Mouse (Mus musculus) G1E (cell line): ENCODE measurements around the gene Cuta. TPM values are rescaled to one million over a fixed set of nuclear protein-coding genes. Genes with fewer than 3 reads are reported as not detected.
"Not testable (repeated sequence)": the region's sequence is repeated elsewhere in the genome, so short reads cannot be mapped to it uniquely, and the experiment has no call there.

Experiments used
- ATAC-seq: 2 replicates; pipeline ENCODE4 v1.8.0; 2016; ENCODE audit warnings: mild to moderate bottlenecking; ENCODE audit not compliant: insufficient number of reproducible peaks, poor library complexity, low FRiP score, severe bottlenecking; ENCODE audit errors: extremely low read depth
- DNase-seq: peaks from one replicate; pipeline ENCODE4 v3.0.0; 2012; ENCODE audit warnings: low spot score
- H3K27me3 ChIP-seq: 2 replicates; pipeline ENCODE4 v1.6.1; 2012; ENCODE audit warnings: mild to moderate bottlenecking, low read length, inconsistent platforms; ENCODE audit not compliant: insufficient read depth
- H3K36me3 ChIP-seq: replicated peaks from 2 replicates; pipeline ENCODE3; 2012; ENCODE audit warnings: mild to moderate bottlenecking, inconsistent platforms
- H3K4me1 ChIP-seq: 2 replicates; pipeline ENCODE4 v1.6.1; 2012; ENCODE audit warnings: low read depth, low read length, inconsistent platforms, mixed read lengths; ENCODE audit not compliant: insufficient read depth
- H3K4me3 ChIP-seq: 2 replicates; pipeline ENCODE4 v1.5.1; 2012; ENCODE audit warnings: low read depth, mild to moderate bottlenecking, inconsistent platforms, low read length, moderate library complexity, mixed read lengths
- H3K9me3 ChIP-seq: replicated peaks from 2 replicates; pipeline ENCODE4 v1.6.1; 2012; ENCODE audit warnings: inconsistent platforms
- CTCF ChIP-seq: IDR thresholded peaks from 2 replicates; pipeline ENCODE4 v1.5.1; 2012; ENCODE audit warnings: low read depth, low read length, inconsistent platforms, mixed read lengths
- GATA1 ChIP-seq: IDR thresholded peaks from 2 replicates; pipeline ENCODE4 v1.6.1; 2012; ENCODE audit warnings: borderline replicate concordance, low read length, inconsistent platforms, mixed read lengths
- GATA2 ChIP-seq: IDR thresholded peaks from 2 replicates; pipeline ENCODE4 v1.6.1; 2012; ENCODE audit warnings: low read depth, low read length, inconsistent platforms, borderline replicate concordance
- POLR2AphosphoS5 ChIP-seq: IDR thresholded peaks from 2 replicates; pipeline ENCODE4 v1.6.1; 2012; ENCODE audit warnings: low read depth, low read length, inconsistent platforms; ENCODE audit not compliant: insufficient replicate concordance
- TAL1 ChIP-seq: conservative IDR thresholded peaks from 2 replicates; pipeline ENCODE4 v1.6.1; 2012; ENCODE audit warnings: low read depth, low read length, inconsistent platforms, mixed read lengths
- polyA plus RNA-seq: library from polyadenylated mRNA; stranded (reverse); fragments of >175 nt; gene quantifications from 2 replicates; pipeline ENCODE4 v1.2.3, GENCODE M21; 2012
- total RNA-seq, 2 experiments: library from RNA; stranded (forward) in 1 of 2; stranded (reverse) in 1 of 2; fragments of 200-1000 nt in 1 of 2; fragments of >200 nt in 1 of 2; fragmentation: Nextera tagmentation in 1 of 2; gene quantifications; 2 replicates each; pipeline ENCODE4 v1.2.3; 2014 to 2017

Gene Cuta
- total and polyA plus RNA-seq, 3 experiments, result 190 to 563 (median 319) TPM

- Histone ChIP-seq H3K36me3 (peaks cover 36% of the 10 kb centered on the region), H3K27me3 (peaks cover 6% of the 10 kb centered on the region; the same call in 1 of the 2 replicates), H3K4me1 (peaks cover 35% of the 10 kb centered on the region), H3K4me3 (peak overlapping the region; percentile 65), H3K9me3 (no peaks in the 10 kb centered on the region)
- DNase-seq, result no peak
- TF ChIP-seq CTCF, result no peak
- TF ChIP-seq TAL1, result no peak
- no peak for TF ChIP-seq POLR2AphosphoS5
- no peak for TF ChIP-seq GATA1
- no peak for TF ChIP-seq GATA2
- ATAC-seq, result no peak
Measured at GRCm38 (mm10) chr17:26918343-26918742, 21.0 kb downstream of the Cuta start.

- not testable (repeated sequence) for H3K27me3 ChIP-seq, ATAC-seq, H3K9me3 ChIP-seq, DNase-seq
- peak overlapping the region; percentile 94 for H3K4me3 ChIP-seq
- peaks cover 32% of the 10 kb centered on the region for H3K4me1 ChIP-seq
- peaks cover 32% of the 10 kb centered on the region for H3K36me3 ChIP-seq
Measured at GRCm38 (mm10) chr17:26917560-26917959, 21.8 kb downstream of the Cuta start.

- Histone ChIP-seq H3K4me1 (peaks cover 32% of the 10 kb centered on the region), H3K27me3 (peaks cover 6% of the 10 kb centered on the region; the same call in 1 of the 2 replicates), H3K4me3 (peak within 1 kb of the TSS; percentile 94), H3K9me3 (no peaks in the 10 kb centered on the region), H3K36me3 (peaks cover 29% of the 10 kb centered on the region)
- DNase-seq (peak; percentile 80), ATAC-seq (peak; percentile 99)
- TF ChIP-seq CTCF (peak; percentile 97), TAL1 (no peak), GATA2 (no peak)
Measured at GRCm38 (mm10) chr17:26916711-26917482, 22.5 kb downstream of the Cuta start, which contains the start of gene Kifc5b. Gene Kifc5b (plus strand): TSS chr17:26917091.

DNA sequence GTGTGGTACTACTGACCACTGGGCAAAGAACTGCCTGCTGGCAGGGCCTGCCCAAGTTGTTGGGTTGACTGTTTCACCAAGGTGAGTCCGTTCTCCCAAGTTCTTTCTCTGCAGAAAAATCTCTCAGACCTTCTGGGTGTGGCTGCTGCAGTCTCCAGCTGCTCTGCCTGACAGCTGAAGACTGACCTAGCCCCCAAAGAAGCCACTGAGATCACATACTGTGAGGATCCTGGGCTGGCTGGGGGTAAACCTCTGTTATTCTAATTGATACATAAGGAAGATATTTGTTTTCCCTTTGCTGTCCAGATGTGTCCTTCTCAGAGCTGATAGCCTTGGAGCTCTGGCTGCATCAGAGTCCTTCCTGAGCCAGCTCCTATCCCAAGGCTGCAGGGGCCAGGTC lies 24.1 kb downstream of the Cuta start:
- TF ChIP-seq POLR2AphosphoS5 (no peak), GATA1 (no peak)
- peaks cover 14% of the 10 kb centered on the region for H3K36me3 ChIP-seq
- peaks cover 6% of the 10 kb centered on the region; the same call in 1 of the 2 replicates for H3K27me3 ChIP-seq
- no peak overlapping the region for H3K4me3 ChIP-seq
- ATAC-seq (no peak), DNase-seq (no peak)
- peaks cover 24% of the 10 kb centered on the region for H3K4me1 ChIP-seq
- no peaks in the 10 kb centered on the region for H3K9me3 ChIP-seq

- not testable (repeated sequence) for H3K4me3 ChIP-seq, H3K27me3 ChIP-seq, H3K9me3 ChIP-seq, DNase-seq, H3K36me3 ChIP-seq, H3K4me1 ChIP-seq, ATAC-seq
Measured at GRCm38 (mm10) chr17:26907506-26907905, 31.9 kb downstream of the Cuta start.

DNA sequence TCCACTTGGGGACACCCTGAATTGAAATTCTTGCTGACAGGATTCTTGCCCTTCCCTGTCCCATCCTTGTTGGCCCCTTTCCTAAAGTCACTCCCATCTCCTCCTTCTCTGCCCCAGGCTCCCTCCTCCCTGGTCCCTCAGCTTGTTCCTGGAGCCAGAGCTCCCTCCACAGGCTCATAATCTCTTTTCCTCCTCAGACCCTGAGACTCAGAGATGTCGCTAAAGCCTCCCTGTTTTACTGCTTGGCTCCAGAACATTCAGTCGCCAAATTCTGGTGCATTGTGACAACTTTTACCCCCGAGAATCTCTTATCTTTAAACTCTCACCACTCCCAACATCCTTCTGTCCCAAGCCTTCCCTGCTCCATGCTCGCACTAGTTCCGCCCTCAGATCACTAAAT lies 35.0 kb downstream of the Cuta start:
- TF ChIP-seq TAL1 (no peak), CTCF (no peak), POLR2AphosphoS5 (no peak), GATA2 (no peak), GATA1 (no peak)
- Histone ChIP-seq H3K9me3 (peaks cover 2% of the 10 kb centered on the region), H3K36me3 (no peaks in the 10 kb centered on the region), H3K4me1 (no peaks in the 10 kb centered on the region; the same call in 1 of the 2 replicates), H3K4me3 (no peak overlapping the region), H3K27me3 (peaks cover 15% of the 10 kb centered on the region)
- DNase-seq (no peak), ATAC-seq (no peak)

DNA sequence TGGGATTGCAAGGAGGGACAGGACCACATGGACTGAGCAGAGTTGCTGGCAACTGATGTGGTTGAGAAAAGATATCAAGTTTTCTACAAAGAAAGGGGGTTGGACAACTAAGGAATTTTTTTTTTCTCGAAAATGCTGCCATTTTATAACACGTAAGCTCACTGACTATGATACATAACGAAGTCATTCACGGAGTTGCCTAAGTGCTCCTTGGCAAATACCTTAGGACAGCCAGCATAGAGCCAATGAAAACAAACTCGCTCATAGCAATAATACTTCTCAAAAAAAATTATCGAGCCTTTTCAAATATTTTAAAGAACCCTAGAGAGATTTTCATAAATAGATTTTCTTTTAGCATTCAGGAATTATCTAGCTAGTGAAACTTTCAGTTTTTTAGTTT lies 38.5 kb downstream of the Cuta start:
- H3K4me1 ChIP-seq, result no peaks in the 10 kb centered on the region; the same call in 1 of the 2 replicates
- no peak for TF ChIP-seq GATA2
- TF ChIP-seq TAL1, result no peak
- TF ChIP-seq GATA1, result no peak
- no peak for TF ChIP-seq POLR2AphosphoS5
- no peak for TF ChIP-seq CTCF
- DNase-seq, result no peak
- H3K27me3 ChIP-seq, result peaks cover 41% of the 10 kb centered on the region
- H3K36me3 ChIP-seq, result no peaks in the 10 kb centered on the region
- ATAC-seq, result no peak
- no peak overlapping the region for H3K4me3 ChIP-seq
- H3K9me3 ChIP-seq, result no peaks in the 10 kb centered on the region
